7 mouse cellular contexts compared by ENCODE assay signal in genomic region chr10:63428243-63429022, GRCm38 (mm10). TPM values are rescaled to one million over a fixed set of nuclear protein-coding genes. Genes with fewer than 3 reads are reported as not detected.
DNase-seq lines count a peak whose midpoint lies in the region; ATAC-seq and TF ChIP-seq lines count a peak whose summit lies in the region.

No protein-coding gene starts in this region.

- no peaks in the 10 kb centered on the region for H3K27me3 ChIP-seq in Patski
- no peaks in the 10 kb centered on the region for H3K27me3 ChIP-seq in heart, embryonic 12.5 days (replicated peaks)
- H3K27me3 ChIP-seq in lung, postnatal 0 days (replicated peaks; ENCODE audit: insufficient read depth, low read length) = no peaks in the 10 kb centered on the region

- CTCF ChIA-PET in Patski (lab: Charles Lee) = interaction anchor here (0.9 to 1.5 kb wide), 3 partner anchors 12 to 32 kb away, joined by 3 to 9 read pairs (median 4); no protein-coding TSS in a partner anchor

- H3K9ac ChIP-seq in heart, embryonic 12.5 days = peak overlapping the region; percentile 43
- H3K9ac ChIP-seq in lung, postnatal 0 days (replicated peaks; ENCODE audit: low read depth) = 0 out of 2 replicates have a peak overlapping the region, but pooled peaks have one; percentile 32

- no peaks in the 10 kb centered on the region for H3K4me1 ChIP-seq in heart, embryonic 12.5 days (replicated peaks)
- no peaks in the 10 kb centered on the region; the same call in 1 of the 2 replicates for H3K4me1 ChIP-seq in lung, postnatal 0 days (ENCODE audit: insufficient read depth, low read depth, low read length)

- H3K4me2 ChIP-seq in heart, embryonic 12.5 days = peak overlapping the region; percentile 69
- peak overlapping the region; percentile 64 for H3K4me2 ChIP-seq in lung, postnatal 0 days (replicated peaks; ENCODE audit: low read depth, low read length)

- no peaks in the 10 kb centered on the region for H3K36me3 ChIP-seq in heart, embryonic 12.5 days
- H3K36me3 ChIP-seq in lung, postnatal 0 days (ENCODE audit: insufficient read depth, low read length) = no peaks in the 10 kb centered on the region

- POLR2A ChIA-PET in Patski (lab: Charles Lee) = interaction anchor here (1.1 kb wide), 1 partner anchor 8 kb away, joined by 5 read pairs; no protein-coding TSS in a partner anchor

- H3K9me3 ChIP-seq in heart, embryonic 12.5 days (replicated peaks) = no peaks in the 10 kb centered on the region
- H3K9me3 ChIP-seq in lung, postnatal 0 days (ENCODE audit: low read length) = no peaks in the 10 kb centered on the region

- peak overlapping the region; percentile 66 for H3K4me3 ChIP-seq in heart, embryonic 12.5 days
- H3K4me3 ChIP-seq in lung, postnatal 0 days (ENCODE audit: low read depth, low read length) = peak overlapping the region; percentile 94

- TF ChIP-seq CTCF in Patski (IDR thresholded peaks at IDR 0.05) = no peak
- TF ChIP-seq CTCF in lung, postnatal 0 days (IDR thresholded peaks at IDR 0.05) = no peak

- peak; percentile 43 to 49 for DNase-seq in CD8-positive naive resting alpha-beta T cell, adult 2 months (ENCODE audit: low read depth in 2 of 2, low spot score in 2 of 2)
- DNase-seq in Patski (ENCODE audit: low read depth, low spot score) = no peak
- peak; percentile 70 for DNase-seq in embryo, embryonic 10.5 days (ENCODE audit: low spot score)
- DNase-seq in kidney, postnatal 25 days = peak; percentile 33 to 47
- peak; percentile 45 for DNase-seq in lung, postnatal 0 days (ENCODE audit: low spot score)
- DNase-seq in right cerebral cortex, adult 18-20 months = peak; percentile 49

- no peak overlapping the region for H3K27ac ChIP-seq in heart, embryonic 12.5 days (ENCODE audit: poor library complexity, severe bottlenecking)
- H3K27ac ChIP-seq in lung, postnatal 0 days (ENCODE audit: low read length) = no peak overlapping the region

- in situ Hi-C loops in Patski (cut with MboI; ENCODE audit: low pct_unique_long_range_greater_than_20kb) = loop anchor here (5.0 kb wide), 1 partner anchor 49 kb away; no protein-coding TSS in a partner anchor

- TF ChIP-seq EP300 in lung, postnatal 0 days (IDR thresholded peaks at IDR 0.05) = no peak

- ATAC-seq in Patski = peak; percentile 17
- ATAC-seq in heart, embryonic 12.5 days (ENCODE audit: insufficient number of reproducible peaks, low FRiP score) = no peak
- no peak for ATAC-seq in lung, postnatal 0 days

- WGBS in heart, embryonic 12.5 days = 21% methylated on average over 19 of the region's 19 CpGs
- 15% methylated on average over 19 of the region's 19 CpGs for WGBS in lung, postnatal 0 days

RNA-seq across cellular contexts. Expression of gene Ctnna3, which starts 1.5 kb away (rescaled TPM):
- not detected for polyA plus RNA-seq in Patski (2021)
- 24.0 and 27.3 TPM in 2 replicates for polyA plus RNA-seq in heart, embryonic 12.5 days (2016; fragmentation: Nextera tagmentation; extraction: Ambion mirVana)
- 0.19 and 0.32 TPM in 2 replicates for polyA plus RNA-seq in lung, postnatal 0 days (2015; fragmentation: Nextera tagmentation; extraction: Ambion mirVana)

RNA-seq across cellular contexts. Expression of gene Gm7075, which starts 6.8 kb away (rescaled TPM):
- polyA plus RNA-seq in Patski (2021) = not detected
- polyA plus RNA-seq in heart, embryonic 12.5 days (2016; fragmentation: Nextera tagmentation; extraction: Ambion mirVana) = 0.53 TPM in 1 of 2 replicates, not detected in the other
- polyA plus RNA-seq in lung, postnatal 0 days (2015; fragmentation: Nextera tagmentation; extraction: Ambion mirVana) = not detected in 2 replicates

RNA-seq across cellular contexts. Expression of gene Dnajc12, which starts 46.2 kb away (rescaled TPM):
- 17.4 TPM for polyA plus RNA-seq in Patski (2021)
- polyA plus RNA-seq in heart, embryonic 12.5 days (2016; fragmentation: Nextera tagmentation; extraction: Ambion mirVana) = 7.7 and 8.2 TPM in 2 replicates
- 18.4 and 20.0 TPM in 2 replicates for polyA plus RNA-seq in lung, postnatal 0 days (2015; fragmentation: Nextera tagmentation; extraction: Ambion mirVana)

RNA-seq across cellular contexts. Expression of gene Sirt1, which starts 46.9 kb away (rescaled TPM):
- polyA plus RNA-seq in Patski (2021) = 11.6 TPM
- polyA plus RNA-seq in heart, embryonic 12.5 days (2016; fragmentation: Nextera tagmentation; extraction: Ambion mirVana) = 4.7 and 4.8 TPM in 2 replicates
- polyA plus RNA-seq in lung, postnatal 0 days (2015; fragmentation: Nextera tagmentation; extraction: Ambion mirVana) = 5.4 and 5.5 TPM in 2 replicates

Comparison
In these comparisons a context has a peak if more than half of its experiments do, and no peak if none do; other contexts are left out.
1. RNA of gene Ctnna3, which starts 1.5 kb away (polyA plus RNA-seq): 24.0 to 27.3 TPM in heart, embryonic 12.5 days; 0.19 to 0.32 TPM in lung, postnatal 0 days and not detected in Patski (single experiment); every median in the first group is over 10 times any median in the second.